Mouse (Mus musculus): ENCODE data around the gene Mup9.
"Not testable (repeated sequence)": the region's sequence is repeated elsewhere in the genome, so short reads cannot be mapped to it uniquely, and the experiment has no call there.

Mup9 gene

GRCm38 (mm10) chr4:60421852-60422251 lies at the start of gene Mup9:
Gene Mup9, minus strand, starts transcription at chr4:60421952.
- not testable (repeated sequence) for DNase-seq
